In genomic region chr4:65580254-65580653, GRCm38 (mm10) we compare ENCODE assay signal across 20 mouse cellular contexts. TPM values are rescaled to one million over a fixed set of nuclear protein-coding genes. Genes with fewer than 3 reads are reported as not detected.
DNase-seq lines count a peak whose midpoint lies in the region; ATAC-seq and TF ChIP-seq lines count a peak whose summit lies in the region.
"Had no signal": no experiment of that assay in that cellular context is flagged by ENCODE, and none has a peak within 500 bp of the region (broad histone marks: within the 10 kb centered on the region; RNA-seq: fewer than 3 reads in every experiment).

No protein-coding gene starts in this region.

- ATAC-seq in limb, embryonic 14.5 days (ENCODE audit: low FRiP score, low read depth) = no peak
- no peak for ATAC-seq in midbrain, postnatal 0 days (ENCODE audit: low FRiP score)
- ATAC-seq in midbrain, embryonic 11.5 days (ENCODE audit: low FRiP score) = no peak
- no peak for ATAC-seq in stomach, postnatal 0 days (ENCODE audit: low FRiP score, low TSS enrichment)
- ATAC-seq in activated CD4-positive, CD25-positive, alpha-beta regulatory T cell, adult 4 months = no peak

- H3K27ac ChIP-seq in gastrocnemius, adult 2 months = no peak overlapping the region
- H3K27ac ChIP-seq in limb, embryonic 14.5 days (replicated peaks; ENCODE audit: low read depth, low read length) = no peak overlapping the region
- H3K27ac ChIP-seq in limb, embryonic 10.5 days = no peak overlapping the region
- no peak overlapping the region for H3K27ac ChIP-seq in midbrain, postnatal 0 days (ENCODE audit: low read depth, low read length)
- H3K27ac ChIP-seq in midbrain, embryonic 11.5 days (ENCODE audit: low read depth, low read length) = no peak overlapping the region
- no peak overlapping the region for H3K27ac ChIP-seq in stomach, postnatal 0 days (replicated peaks)
- H3K27ac ChIP-seq: limb, embryonic 13.5 days; macrophage; midbrain, embryonic 12.5 days; neural tube, embryonic 15.5 days had no signal

- H3K9me3 ChIP-seq in limb, embryonic 14.5 days (ENCODE audit: control insufficient read depth, low read length) = no peaks in the 10 kb centered on the region
- no peaks in the 10 kb centered on the region for H3K9me3 ChIP-seq in limb, embryonic 10.5 days (replicated peaks)
- no peaks in the 10 kb centered on the region for H3K9me3 ChIP-seq in midbrain, postnatal 0 days (ENCODE audit: low read length)
- H3K9me3 ChIP-seq in midbrain, embryonic 11.5 days (ENCODE audit: control insufficient read depth, low read length) = no peaks in the 10 kb centered on the region
- no peaks in the 10 kb centered on the region for H3K9me3 ChIP-seq in stomach, postnatal 0 days (ENCODE audit: control insufficient read depth, low read length)
- H3K9me3 ChIP-seq: limb, embryonic 13.5 days; midbrain, embryonic 12.5 days; neural tube, embryonic 15.5 days had no signal

- peak; percentile 17; the same call in 1 of the 2 replicates for TF ChIP-seq CTCF in gastrocnemius, adult 2 months (IDR thresholded peaks at IDR 0.05)
- TF ChIP-seq CTCF in midbrain, postnatal 0 days (IDR thresholded peaks at IDR 0.05) = peak; percentile 65
- peak; percentile 54 for TF ChIP-seq CTCF in stomach, postnatal 0 days (IDR thresholded peaks at IDR 0.05; ENCODE audit: low read depth)

- intact Hi-C loops in gastrocnemius, adult 2 months (cut with DNase I) = no loop called here
- intact Hi-C loops in gastrocnemius, postnatal 36 days (cut with DNase I) = loop anchor here (10.0 kb wide), 1 partner anchor 745 kb away; no protein-coding TSS in a partner anchor

- no peak overlapping the region for H3K4me2 ChIP-seq in limb, embryonic 14.5 days (replicated peaks; ENCODE audit: low read depth, low read length, severe bottlenecking)
- H3K4me2 ChIP-seq in midbrain, postnatal 0 days (ENCODE audit: low read depth, low read length, poor library complexity, severe bottlenecking) = no peak overlapping the region
- no peak overlapping the region for H3K4me2 ChIP-seq in midbrain, embryonic 11.5 days
- H3K4me2 ChIP-seq in stomach, postnatal 0 days (replicated peaks; ENCODE audit: low read depth) = no peak overlapping the region
- H3K4me2 ChIP-seq: limb, embryonic 13.5 days; midbrain, embryonic 12.5 days; neural tube, embryonic 15.5 days had no signal

- WGBS in limb, embryonic 14.5 days = 61% methylated on average over 1 of the region's 1 CpGs
- WGBS in limb, embryonic 10.5 days = 76% methylated on average over 1 of the region's 1 CpGs
- 40% methylated on average over 1 of the region's 1 CpGs for WGBS in midbrain, postnatal 0 days
- 80% methylated on average over 1 of the region's 1 CpGs for WGBS in midbrain, embryonic 11.5 days
- WGBS in stomach, postnatal 0 days = 63% methylated on average over 1 of the region's 1 CpGs

- TF ChIP-seq POLR2A in limb, embryonic 14.5 days (IDR thresholded peaks at IDR 0.05; ENCODE audit: borderline replicate concordance, extremely low read depth, insufficient read depth, insufficient read length) = no peak

- H3K4me3 ChIP-seq in gastrocnemius, adult 2 months = no peak overlapping the region
- no peak overlapping the region for H3K4me3 ChIP-seq in limb, embryonic 14.5 days (replicated peaks; ENCODE audit: low read length)
- no peak overlapping the region for H3K4me3 ChIP-seq in limb, embryonic 10.5 days
- no peak overlapping the region for H3K4me3 ChIP-seq in midbrain, postnatal 0 days (ENCODE audit: low read depth, low read length)
- H3K4me3 ChIP-seq in midbrain, embryonic 11.5 days (ENCODE audit: low read depth, low read length) = no peak overlapping the region
- no peak overlapping the region for H3K4me3 ChIP-seq in stomach, postnatal 0 days (ENCODE audit: low read depth, low read length)
- H3K4me3 ChIP-seq: limb, embryonic 13.5 days; midbrain, embryonic 12.5 days; neural tube, embryonic 15.5 days had no signal

- H3K27me3 ChIP-seq in limb, embryonic 14.5 days (ENCODE audit: control insufficient read depth, insufficient read depth, low read length) = no peaks in the 10 kb centered on the region
- no peaks in the 10 kb centered on the region for H3K27me3 ChIP-seq in limb, embryonic 10.5 days (ENCODE audit: low read depth, poor library complexity, severe bottlenecking)
- H3K27me3 ChIP-seq in midbrain, postnatal 0 days (ENCODE audit: insufficient read depth, low read length) = no peaks in the 10 kb centered on the region
- H3K27me3 ChIP-seq in midbrain, embryonic 11.5 days (ENCODE audit: control insufficient read depth, insufficient read depth, low read length) = no peaks in the 10 kb centered on the region
- H3K27me3 ChIP-seq in stomach, postnatal 0 days (ENCODE audit: control insufficient read depth, insufficient read depth, low read length) = no peaks in the 10 kb centered on the region
- H3K27me3 ChIP-seq: limb, embryonic 13.5 days; midbrain, embryonic 12.5 days; neural tube, embryonic 15.5 days had no signal

- no peaks in the 10 kb centered on the region for H3K4me1 ChIP-seq in limb, embryonic 14.5 days (ENCODE audit: control insufficient read depth, insufficient read depth, low read length)
- peaks cover 5% of the 10 kb centered on the region; the same call in 1 of the 2 replicates for H3K4me1 ChIP-seq in limb, embryonic 10.5 days
- no peaks in the 10 kb centered on the region for H3K4me1 ChIP-seq in midbrain, postnatal 0 days (ENCODE audit: insufficient read depth, low read length)
- no peaks in the 10 kb centered on the region for H3K4me1 ChIP-seq in midbrain, embryonic 11.5 days (ENCODE audit: control insufficient read depth, insufficient read depth, low read length)
- H3K4me1 ChIP-seq in stomach, postnatal 0 days (replicated peaks; ENCODE audit: control insufficient read depth, insufficient read depth) = no peaks in the 10 kb centered on the region
- H3K4me1 ChIP-seq: limb, embryonic 13.5 days; neural tube, embryonic 15.5 days had no signal

- no peak for TF ChIP-seq EP300 in stomach, postnatal 0 days (optimal IDR thresholded peaks at IDR 0.05)

- H3K9ac ChIP-seq in limb, embryonic 14.5 days (ENCODE audit: low read depth, low read length, severe bottlenecking) = no peak overlapping the region
- H3K9ac ChIP-seq in midbrain, postnatal 0 days (replicated peaks; ENCODE audit: low read length, poor library complexity, severe bottlenecking) = no peak overlapping the region
- H3K9ac ChIP-seq in midbrain, embryonic 11.5 days (ENCODE audit: low read length) = no peak overlapping the region
- H3K9ac ChIP-seq in stomach, postnatal 0 days (ENCODE audit: low read length) = no peak overlapping the region
- H3K9ac ChIP-seq: limb, embryonic 13.5 days; midbrain, embryonic 12.5 days; neural tube, embryonic 15.5 days had no signal

- no peak for DNase-seq in gastrocnemius, adult 2 months
- no peak for DNase-seq in gastrocnemius, postnatal 36 days
- DNase-seq in limb, embryonic 14.5 days (ENCODE audit: low spot score) = peak; percentile 50
- DNase-seq in limb, embryonic 10.5 days (ENCODE audit: low spot score) = no peak
- DNase-seq in midbrain, postnatal 0 days (ENCODE audit: low spot score) = peak; percentile 55
- DNase-seq in midbrain, embryonic 11.5 days (ENCODE audit: low spot score, missing footprints) = no peak
- DNase-seq in stomach, postnatal 0 days (ENCODE audit: low spot score) = no peak
- DNase-seq: adrenal gland, postnatal 14 days; cerebellum, adult 9-10 months; gastrocnemius, postnatal 10 days; kidney, adult 2 months; kidney, postnatal 25 days; layer of hippocampus, adult 9-11 months; spleen, adult 18-20 months; thymus, postnatal 36 days had no signal

- no peaks in the 10 kb centered on the region for H3K36me3 ChIP-seq in limb, embryonic 14.5 days (ENCODE audit: control insufficient read depth, insufficient read depth, low read length)
- H3K36me3 ChIP-seq in limb, embryonic 10.5 days = no peaks in the 10 kb centered on the region
- H3K36me3 ChIP-seq in midbrain, postnatal 0 days (ENCODE audit: insufficient read depth, low read length) = no peaks in the 10 kb centered on the region
- no peaks in the 10 kb centered on the region for H3K36me3 ChIP-seq in midbrain, embryonic 11.5 days (ENCODE audit: control insufficient read depth, insufficient read depth, low read length)
- no peaks in the 10 kb centered on the region for H3K36me3 ChIP-seq in stomach, postnatal 0 days (ENCODE audit: control insufficient read depth, insufficient read depth, low read length)
- H3K36me3 ChIP-seq: limb, embryonic 13.5 days; midbrain, embryonic 12.5 days; neural tube, embryonic 15.5 days had no signal

RNA-seq across cellular contexts. Expression of gene Trim32, which starts 24.5 kb away (rescaled TPM):
- total RNA-seq in gastrocnemius, adult 2 months (2021) = 10 to 100 TPM; 10.7 to 11.0 TPM
- total RNA-seq in gastrocnemius, postnatal 36 days (2021) = 10 to 100 TPM in 1 of 2 experiments, 1 to 10 TPM in 1; 8.6 to 10.1 TPM
- polyA plus RNA-seq in limb, embryonic 14.5 days (2012; rRNA removed) = 34.5 and 38.4 TPM in 2 replicates
- polyA plus RNA-seq in limb, embryonic 14.5 days (2014; fragmentation: Nextera tagmentation; extraction: Ambion mirVana) = 50.5 and 59.0 TPM in 2 replicates
- 61.3 and 64.1 TPM in 2 replicates for polyA plus RNA-seq in limb, embryonic 10.5 days (2016; fragmentation: Nextera tagmentation; extraction: Ambion mirVana)
- total RNA-seq in midbrain, postnatal 0 days (2014; rRNA removed) = 204 and 218 TPM in 2 replicates
- polyA plus RNA-seq in midbrain, postnatal 0 days (2015; fragmentation: Nextera tagmentation; extraction: Ambion mirVana) = 175 and 187 TPM in 2 replicates
- polyA plus RNA-seq in midbrain, embryonic 11.5 days (2014; fragmentation: Nextera tagmentation; extraction: Ambion mirVana) = 67.1 and 71.3 TPM in 2 replicates
- polyA plus RNA-seq in stomach, postnatal 0 days (2015; fragmentation: Nextera tagmentation; extraction: Ambion mirVana) = 11.1 and 12.9 TPM in 2 replicates
- polyA plus RNA-seq in activated CD4-positive, CD25-positive, alpha-beta regulatory T cell, adult 4 months (2017; shearing (Covaris generic)) = 10 to 100 TPM; 10.7 to 14.1 TPM

Comparison
In these comparisons a context has a peak if more than half of its experiments do, and no peak if none do; other contexts are left out.
1. DNase-seq: peak in limb, embryonic 14.5 days (single experiment) and midbrain, postnatal 0 days (single experiment); none in gastrocnemius, adult 2 months (single experiment), gastrocnemius, postnatal 36 days (0 of 2), limb, embryonic 10.5 days (single experiment), midbrain, embryonic 11.5 days (single experiment) and stomach, postnatal 0 days (single experiment).
2. Peak in every context shown above with its lines, with median percentiles within 50 percentile points of each other: CTCF ChIP-seq.